Mouse (Mus musculus): ENCODE results near the gene Atp6ap1.

GRCm38 (mm10) chrX:74249615-74250014 is 47.3 kb upstream of the Atp6ap1 start, which contains the start of gene Flna:
- TF ChIP-seq CTCF (IDR thresholded peaks at IDR 0.05; ENCODE audit: low read depth) (peak; percentile 52), EP300 (IDR thresholded peaks at IDR 0.05; ENCODE audit: low read depth) (no peak)
